Mouse (Mus musculus) liver, embryonic 12.5 days (tissue): Measurements from ENCODE around the gene Qdpr. TPM values are rescaled to one million over a fixed set of nuclear protein-coding genes. Genes with fewer than 3 reads are reported as not detected.
A peak's percentile ranks its signal among the peaks of the same experiment; 100 is the strongest.

ENCODE experiments used
- ATAC-seq: fragments of 200-750 bp; cut with Nextera tagmentation; 2 replicates; pipeline ENCODE4 v1.8.0; 2017; ENCODE audit warnings: moderate number of reproducible peaks, mild to moderate bottlenecking, moderate library complexity
- H3K27ac ChIP-seq: fragments of 300-500 bp; sonication (generic); 2 replicates; pipeline ENCODE4 v1.5.1; 2016; ENCODE audit warnings: mild to moderate bottlenecking
- H3K27me3 ChIP-seq: fragments of 300-500 bp; sonication (generic); replicated peaks from 2 replicates; pipeline ENCODE4 v1.6.1; 2016; ENCODE audit warnings: mild to moderate bottlenecking, moderate library complexity
- H3K36me3 ChIP-seq: fragments of 300-500 bp; sonication (generic); 2 replicates; pipeline ENCODE4 v1.6.1; 2016; ENCODE audit warnings: mild to moderate bottlenecking, moderate library complexity
- H3K4me1 ChIP-seq: fragments of 300-500 bp; sonication (generic); 2 replicates; pipeline ENCODE4 v1.6.1; 2016
- H3K4me2 ChIP-seq: fragments of 300-500 bp; sonication (generic); 2 replicates; pipeline ENCODE4 v1.6.1; 2016; ENCODE audit warnings: mild to moderate bottlenecking, moderate library complexity
- H3K4me3 ChIP-seq: fragments of 300-500 bp; sonication (generic); 2 replicates; pipeline ENCODE4 v1.5.1; 2016; ENCODE audit warnings: mild to moderate bottlenecking, moderate library complexity
- H3K9ac ChIP-seq: fragments of 300-500 bp; sonication (generic); 2 replicates; pipeline ENCODE4 v1.6.1; 2016; ENCODE audit warnings: mild to moderate bottlenecking, moderate library complexity
- H3K9me3 ChIP-seq: fragments of 300-500 bp; sonication (generic); replicated peaks from 2 replicates; pipeline ENCODE4 v1.6.1; 2016; ENCODE audit warnings: mild to moderate bottlenecking, moderate library complexity
- WGBS: fragments of 180-500 bp; shearing (Covaris S2); methylation state at CpG from one replicate; pipeline ENCODE4 v1.1.7; 2016; ENCODE audit not compliant: insufficient replicate concordance; 5-methylcytosine and 5-hydroxymethylcytosine counted together
- polyA plus RNA-seq: library from polyadenylated mRNA; unstranded; fragments of >200 nt; fragmentation: Nextera tagmentation; extraction: Ambion mirVana; gene quantifications from 2 replicates; pipeline ENCODE4 v1.2.1, GENCODE M21; 2016

Qdpr gene
- polyA plus RNA-seq = 74.1 and 77.6 TPM in 2 replicates

DNA sequence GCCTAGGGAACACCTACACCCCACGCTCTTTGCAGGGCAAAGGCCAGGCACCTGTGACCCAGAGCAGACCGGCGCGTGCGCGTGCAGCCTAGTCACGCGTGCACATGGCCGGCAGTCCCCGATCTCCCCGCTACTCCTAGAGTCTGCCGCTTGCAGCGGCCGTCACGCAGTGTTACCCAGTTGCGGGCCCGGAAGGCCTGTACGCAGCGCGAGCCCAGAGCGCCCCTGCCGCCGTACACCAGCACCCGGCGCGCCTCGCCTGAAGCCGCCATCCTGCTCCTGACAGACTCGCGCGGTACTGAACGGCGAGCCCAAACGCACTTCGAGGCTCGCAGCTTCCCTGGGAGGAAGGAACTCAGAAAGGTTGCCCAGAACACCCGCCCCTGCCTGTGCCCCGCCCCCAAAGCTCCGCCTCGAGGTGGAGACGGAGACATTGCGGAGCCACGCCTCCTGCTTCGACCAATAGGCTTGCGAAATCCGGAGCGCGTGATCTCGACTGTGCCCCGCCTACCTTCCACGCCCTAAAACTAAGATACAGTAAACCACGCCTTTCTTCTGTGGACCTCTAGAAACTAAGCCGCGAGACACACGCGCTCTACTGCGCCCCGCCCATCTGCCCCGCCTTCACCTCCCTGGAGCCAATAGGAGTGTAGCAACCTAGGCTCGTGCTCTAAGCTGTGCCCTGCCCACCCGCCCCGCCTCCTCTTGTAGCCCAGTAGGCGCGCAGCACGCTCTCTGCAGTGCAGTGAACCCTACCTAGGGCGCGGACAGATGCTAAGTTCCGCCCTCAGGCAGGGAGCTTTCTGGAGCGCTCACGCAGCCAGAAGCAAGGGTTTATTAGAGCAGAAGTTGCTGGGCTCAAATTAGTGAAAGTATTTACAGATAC lies at the start of gene Qdpr:
TSS of gene Qdpr (minus strand) at position 406 of the 886 bp plus-strand sequence.
- WGBS = 2% methylated on average over 70 of the region's 70 CpGs
- Histone ChIP-seq H3K36me3 (peaks cover 7% of the 10 kb centered on the region), H3K9ac (peak within 1 kb of the TSS; percentile 73), H3K9me3 (no peaks in the 10 kb centered on the region), H3K4me1 (peaks cover 25% of the 10 kb centered on the region), H3K27me3 (0 out of 2 replicates have a peak, but pooled peaks cover 5% of the 10 kb centered on the region), H3K4me2 (peak within 1 kb of the TSS; percentile 99), H3K27ac (peak within 1 kb of the TSS; percentile 79), H3K4me3 (peak within 1 kb of the TSS; percentile 71)
- ATAC-seq = peak; percentile 97

GRCm38 (mm10) chr5:45497564-45497963 lies 47.5 kb upstream of the Qdpr start:
- Histone ChIP-seq H3K36me3 (peaks cover 69% of the 10 kb centered on the region), H3K27me3 (no peaks in the 10 kb centered on the region), H3K4me1 (peaks cover 25% of the 10 kb centered on the region), H3K9me3 (no peaks in the 10 kb centered on the region), H3K9ac (no peak overlapping the region), H3K4me3 (no peak overlapping the region), H3K27ac (no peak overlapping the region), H3K4me2 (no peak overlapping the region)
- WGBS = 84% methylated on average over 5 of the region's 5 CpGs
- no peak for ATAC-seq

GRCm38 (mm10) chr5:45496930-45497550 lies 47.0 kb upstream of the Qdpr start:
- Histone ChIP-seq H3K27ac (no peak overlapping the region), H3K4me1 (peaks cover 25% of the 10 kb centered on the region), H3K9ac (no peak overlapping the region), H3K4me3 (no peak overlapping the region), H3K4me2 (no peak overlapping the region), H3K36me3 (peaks cover 63% of the 10 kb centered on the region), H3K27me3 (no peaks in the 10 kb centered on the region), H3K9me3 (no peaks in the 10 kb centered on the region)
- 78% methylated on average over 12 of the region's 12 CpGs for WGBS
- ATAC-seq = no peak

DNA sequence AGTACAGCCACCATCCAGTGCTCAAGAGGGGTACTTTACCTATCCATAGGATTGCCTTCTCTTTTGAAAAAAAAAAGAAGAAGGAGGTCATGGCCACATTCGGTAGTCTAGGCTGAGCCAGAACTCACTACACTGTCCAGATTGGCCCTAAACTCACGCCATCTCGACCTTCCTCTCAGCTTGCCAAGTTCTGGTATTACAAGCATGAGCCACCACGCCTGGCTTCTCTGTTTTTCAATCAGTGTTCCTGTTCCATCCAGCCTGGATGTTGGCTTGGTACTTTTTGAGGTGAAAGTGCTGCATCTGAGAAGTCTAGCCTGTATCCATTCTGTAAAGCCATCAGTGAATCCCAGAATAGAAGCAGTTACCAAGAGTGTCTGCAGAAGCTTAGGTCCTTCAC lies 46.4 kb upstream of the Qdpr start:
- no peak overlapping the region for H3K4me2 ChIP-seq
- 73% methylated on average over 4 of the region's 4 CpGs for WGBS
- H3K27me3 ChIP-seq = peaks cover 4% of the 10 kb centered on the region; the same call in 1 of the 2 replicates
- no peak overlapping the region for H3K27ac ChIP-seq
- peaks cover 25% of the 10 kb centered on the region for H3K4me1 ChIP-seq
- peaks cover 58% of the 10 kb centered on the region for H3K36me3 ChIP-seq
- H3K9ac ChIP-seq = no peak overlapping the region
- no peak for ATAC-seq
- no peaks in the 10 kb centered on the region for H3K9me3 ChIP-seq
- H3K4me3 ChIP-seq = no peak overlapping the region

GRCm38 (mm10) chr5:45496042-45496441 lies 46.0 kb upstream of the Qdpr start:
- Histone ChIP-seq H3K9me3 (no peaks in the 10 kb centered on the region), H3K9ac (no peak overlapping the region), H3K4me1 (peaks cover 25% of the 10 kb centered on the region), H3K4me3 (no peak overlapping the region), H3K27me3 (peaks cover 6% of the 10 kb centered on the region; the same call in 1 of the 2 replicates), H3K4me2 (no peak overlapping the region), H3K27ac (no peak overlapping the region), H3K36me3 (peaks cover 55% of the 10 kb centered on the region)
- ATAC-seq = no peak

- Histone ChIP-seq H3K9me3 (no peaks in the 10 kb centered on the region), H3K4me3 (no peak overlapping the region), H3K36me3 (peaks cover 51% of the 10 kb centered on the region), H3K9ac (no peak overlapping the region), H3K27me3 (peaks cover 9% of the 10 kb centered on the region; the same call in 1 of the 2 replicates), H3K4me1 (peaks cover 25% of the 10 kb centered on the region), H3K27ac (no peak overlapping the region), H3K4me2 (no peak overlapping the region)
- no peak for ATAC-seq
- 81% methylated on average over 3 of the region's 3 CpGs for WGBS
Measured at GRCm38 (mm10) chr5:45495429-45495975, 45.5 kb upstream of the Qdpr start.

DNA sequence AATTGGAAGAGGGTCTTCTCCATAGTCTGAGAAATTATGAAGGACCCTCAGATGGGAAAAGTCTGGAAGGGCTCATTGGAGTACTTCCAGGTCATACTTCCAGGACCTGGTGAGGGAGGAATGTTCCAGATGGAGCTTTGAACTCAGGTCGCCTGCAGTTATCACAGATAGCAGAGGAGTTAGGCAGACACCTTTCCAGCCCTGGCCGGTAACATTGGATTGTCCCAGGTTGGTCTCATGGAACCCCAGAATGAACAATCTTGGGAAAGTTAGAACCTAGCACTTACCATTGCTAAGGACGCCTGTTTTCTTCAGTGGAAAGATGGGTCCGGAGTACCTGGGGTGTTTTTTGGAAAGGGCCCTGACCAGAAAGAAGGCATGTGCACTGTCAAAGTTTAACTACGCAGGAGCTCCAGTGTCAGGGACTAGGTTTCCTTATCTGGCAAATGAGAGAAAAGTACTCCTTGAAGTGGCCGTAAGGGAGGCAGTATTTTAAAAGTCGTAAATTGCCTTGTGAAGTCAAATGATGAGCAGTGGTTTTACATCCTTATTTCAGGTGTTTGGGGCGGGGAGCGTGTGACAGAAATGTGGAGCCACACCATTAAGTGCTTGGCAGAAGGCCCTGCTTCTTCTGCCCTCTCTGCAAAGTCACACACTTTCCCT lies 44.2 kb upstream of the Qdpr start:
- ATAC-seq = no peak
- no peaks in the 10 kb centered on the region for H3K9me3 ChIP-seq
- H3K4me3 ChIP-seq = peak overlapping the region; percentile 71
- H3K36me3 ChIP-seq = peaks cover 40% of the 10 kb centered on the region
- peaks cover 10% of the 10 kb centered on the region; the same call in 1 of the 2 replicates for H3K27me3 ChIP-seq
- peak overlapping the region; percentile 77 for H3K9ac ChIP-seq
- H3K4me2 ChIP-seq = peak overlapping the region; percentile 95
- H3K4me1 ChIP-seq = peaks cover 25% of the 10 kb centered on the region
- H3K27ac ChIP-seq = no peak overlapping the region
- 46% methylated on average over 9 of the region's 9 CpGs for WGBS

DNA sequence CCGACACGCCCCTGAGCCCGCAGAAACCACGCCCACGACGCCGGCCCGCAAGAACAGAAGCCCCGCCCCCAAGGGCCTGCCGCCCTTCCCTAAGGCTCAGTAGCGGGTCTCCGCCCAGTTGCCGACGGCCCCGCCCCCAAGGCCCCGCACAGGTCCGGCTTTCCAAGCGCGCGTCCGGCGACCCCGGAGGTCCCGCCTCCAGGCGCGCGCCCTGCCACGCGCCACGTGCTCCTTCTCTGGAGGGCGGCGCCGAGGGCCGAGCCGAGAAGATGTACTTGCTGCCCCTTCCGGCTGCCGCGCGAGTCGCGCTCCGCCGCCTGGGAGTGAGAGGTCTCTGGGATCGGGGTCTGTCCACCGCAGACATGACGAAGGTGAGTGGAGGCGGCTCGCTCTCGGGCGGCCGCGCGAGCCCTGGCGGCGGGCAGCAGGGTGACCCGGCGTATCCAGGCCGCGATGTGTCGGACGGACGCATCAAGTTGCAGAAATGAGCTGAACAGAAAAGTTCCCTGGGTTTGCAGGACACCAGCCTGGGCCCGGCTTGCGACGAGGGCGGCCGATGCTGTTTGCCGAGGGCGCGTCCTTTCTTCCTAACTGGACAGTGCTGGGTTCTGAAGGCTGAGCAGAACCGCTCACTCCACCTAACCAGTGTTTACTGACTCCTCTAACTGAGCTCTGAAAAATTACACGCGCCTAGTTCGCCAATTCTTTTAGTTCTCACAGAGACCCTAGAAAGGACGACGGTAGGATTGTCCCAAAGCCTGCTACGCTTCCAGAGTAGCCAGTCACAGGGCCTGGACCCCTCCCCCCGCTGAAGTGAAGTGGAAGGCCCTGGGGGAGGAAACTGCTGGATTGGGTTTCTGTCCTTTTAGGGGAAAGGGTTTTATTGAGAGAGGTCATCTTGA lies 43.4 kb upstream of the Qdpr start, which contains the start of gene Lap3:
TSS of gene Lap3 (plus strand) at position 184 of the 902 bp plus-strand sequence.
- H3K9me3 ChIP-seq = no peaks in the 10 kb centered on the region
- peaks cover 25% of the 10 kb centered on the region for H3K4me1 ChIP-seq
- H3K4me3 ChIP-seq = peak within 1 kb of the TSS; percentile 71
- H3K27ac ChIP-seq = peak within 1 kb of the TSS; percentile 62
- peak within 1 kb of the TSS; percentile 95 for H3K4me2 ChIP-seq
- peaks cover 33% of the 10 kb centered on the region for H3K36me3 ChIP-seq
- H3K9ac ChIP-seq = peak within 1 kb of the TSS; percentile 77
- ATAC-seq = peak; percentile 95
- H3K27me3 ChIP-seq = peaks cover 10% of the 10 kb centered on the region; the same call in 1 of the 2 replicates
- under 1% methylated on average over 78 of the region's 78 CpGs for WGBS

DNA sequence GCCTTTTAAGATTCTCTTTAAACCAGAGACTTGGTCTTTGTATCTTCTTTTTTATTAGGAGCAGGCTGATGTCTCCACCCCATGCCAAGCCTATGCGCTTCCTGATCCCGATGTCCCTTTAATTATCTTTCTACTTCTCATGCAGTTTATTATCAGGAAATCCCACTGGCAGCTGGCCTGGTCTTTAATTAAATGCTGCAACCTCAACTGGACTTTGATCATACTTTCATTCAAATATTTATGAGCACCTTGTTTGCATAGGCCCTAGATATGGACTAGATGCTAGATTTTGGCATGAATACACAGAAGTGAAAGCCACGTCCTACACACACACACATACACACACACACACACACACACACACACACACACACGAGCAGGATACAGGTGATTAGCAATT lies 41.7 kb upstream of the Qdpr start:
- Histone ChIP-seq H3K9ac (no peak overlapping the region), H3K4me1 (peaks cover 25% of the 10 kb centered on the region), H3K27ac (no peak overlapping the region), H3K4me2 (no peak overlapping the region), H3K36me3 (peaks cover 16% of the 10 kb centered on the region), H3K9me3 (no peaks in the 10 kb centered on the region), H3K4me3 (no peak overlapping the region), H3K27me3 (peaks cover 18% of the 10 kb centered on the region; the same call in 1 of the 2 replicates)
- ATAC-seq = no peak
- 56% methylated on average over 4 of the region's 4 CpGs for WGBS

DNA sequence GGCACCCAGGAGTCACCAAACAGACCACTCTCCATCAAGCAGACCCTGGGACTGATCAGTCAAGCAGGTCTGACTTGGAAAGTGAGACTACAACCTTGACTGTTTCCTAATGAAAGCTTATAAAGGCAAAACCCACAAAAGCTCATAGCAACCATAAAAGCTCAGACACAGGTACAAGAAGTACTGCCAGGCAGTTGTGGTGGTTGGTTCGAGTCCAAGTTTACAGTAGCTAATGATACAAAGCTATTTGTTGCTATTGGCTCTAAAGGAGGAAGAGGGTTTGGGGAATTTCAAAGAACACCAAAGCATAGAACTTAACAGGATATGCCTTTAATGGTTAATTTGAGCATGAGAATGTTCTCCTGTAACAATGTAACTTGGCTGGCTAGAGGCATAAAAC lies 33.6 kb upstream of the Qdpr start:
- Histone ChIP-seq H3K9me3 (no peaks in the 10 kb centered on the region), H3K9ac (no peak overlapping the region), H3K4me1 (no peaks in the 10 kb centered on the region), H3K27ac (no peak overlapping the region), H3K4me3 (no peak overlapping the region), H3K36me3 (no peaks in the 10 kb centered on the region), H3K4me2 (no peak overlapping the region), H3K27me3 (peaks cover 11% of the 10 kb centered on the region; the same call in 1 of the 2 replicates)
- no peak for ATAC-seq
- 60% methylated on average over 1 of the region's 1 CpGs for WGBS

- Histone ChIP-seq H3K27me3 (peaks cover 12% of the 10 kb centered on the region), H3K9me3 (no peaks in the 10 kb centered on the region), H3K4me2 (no peak overlapping the region), H3K9ac (no peak overlapping the region), H3K27ac (no peak overlapping the region), H3K36me3 (no peaks in the 10 kb centered on the region), H3K4me1 (no peaks in the 10 kb centered on the region), H3K4me3 (no peak overlapping the region)
- WGBS = 61% methylated on average over 3 of the region's 3 CpGs
- ATAC-seq = no peak
Measured at GRCm38 (mm10) chr5:45482607-45483006, 32.6 kb upstream of the Qdpr start.
